Mouse (Mus musculus) monocyte, adult 2 months (primary cell): ENCODE results near the gene Mettl6.
A peak's percentile ranks its signal among the peaks of the same experiment; 100 is the strongest.

ENCODE experiments used
- DNase-seq, 2 experiments: peaks; one replicate each; pipeline ENCODE4 v3.0.0; 2022; ENCODE audit warnings: low spot score in 2 of 2, low read depth in 1 of 2

Mettl6 gene

GRCm38 (mm10) chr14:31494975-31495455 lies at the start of gene Mettl6:
TSS of gene Mettl6 (minus strand) at chr14:31495040.
- DNase-seq, result peak; percentile 75 to 81

DNA sequence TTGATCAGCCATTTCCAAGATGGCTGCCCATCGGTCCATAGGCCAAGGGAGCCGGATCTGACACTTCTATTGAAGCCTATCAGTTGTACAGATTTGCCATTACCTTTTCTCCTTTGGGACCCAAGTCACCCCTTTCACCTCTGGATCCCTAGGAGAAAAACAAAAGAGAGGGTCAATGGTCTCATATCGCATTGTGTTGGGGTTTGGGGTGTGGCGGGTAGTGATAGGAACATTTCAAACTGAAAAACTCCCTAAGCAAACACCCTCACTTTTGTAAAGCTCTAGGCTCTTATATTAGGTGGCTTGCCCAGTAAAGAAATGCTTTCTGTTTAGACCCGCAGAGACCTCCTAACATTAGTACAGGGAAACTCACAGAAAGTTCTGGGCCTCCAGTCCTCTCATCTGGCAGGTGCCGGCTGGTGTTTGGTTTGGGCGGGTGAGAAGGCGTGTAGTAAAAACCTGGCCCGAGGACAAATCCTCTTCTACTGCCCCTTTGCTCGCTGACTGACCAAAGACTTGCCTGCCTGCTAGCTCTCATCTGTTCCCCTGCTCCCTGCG lies 49.1 kb upstream of the Mettl6 start:
- no peak for DNase-seq

- no peak for DNase-seq
These were observed 42.5 kb upstream of the Mettl6 start for GRCm38 (mm10) chr14:31537298-31537697.

- DNase-seq, result no peak
These were observed 37.8 kb upstream of the Mettl6 start for GRCm38 (mm10) chr14:31532656-31533055.

GRCm38 (mm10) chr14:31531506-31532148 lies 36.8 kb upstream of the Mettl6 start:
- DNase-seq, result no peak

DNA sequence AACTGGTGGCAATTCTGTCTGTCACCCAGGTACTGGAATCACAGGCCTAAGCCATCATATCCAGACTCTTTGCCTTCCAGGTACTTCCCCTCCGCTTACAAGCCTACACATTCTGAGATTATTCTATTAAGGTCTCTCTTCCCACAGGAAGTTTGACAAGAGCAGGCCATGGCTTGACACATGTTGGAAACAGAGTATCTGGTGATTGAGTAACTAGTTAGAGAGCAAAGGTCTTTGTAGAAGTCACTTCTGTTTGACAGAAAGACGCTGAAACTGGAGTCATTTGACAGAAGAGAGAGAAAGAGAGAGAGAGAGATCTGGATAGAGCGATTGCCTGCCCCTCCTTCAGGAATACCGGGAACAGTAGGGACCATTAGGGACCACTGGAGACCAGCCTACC lies 36.0 kb upstream of the Mettl6 start:
- no peak for DNase-seq

GRCm38 (mm10) chr14:31525040-31525810 lies 30.4 kb upstream of the Mettl6 start:
- DNase-seq, result no peak

GRCm38 (mm10) chr14:31521318-31521717 lies 26.5 kb upstream of the Mettl6 start:
- no peak for DNase-seq

DNA sequence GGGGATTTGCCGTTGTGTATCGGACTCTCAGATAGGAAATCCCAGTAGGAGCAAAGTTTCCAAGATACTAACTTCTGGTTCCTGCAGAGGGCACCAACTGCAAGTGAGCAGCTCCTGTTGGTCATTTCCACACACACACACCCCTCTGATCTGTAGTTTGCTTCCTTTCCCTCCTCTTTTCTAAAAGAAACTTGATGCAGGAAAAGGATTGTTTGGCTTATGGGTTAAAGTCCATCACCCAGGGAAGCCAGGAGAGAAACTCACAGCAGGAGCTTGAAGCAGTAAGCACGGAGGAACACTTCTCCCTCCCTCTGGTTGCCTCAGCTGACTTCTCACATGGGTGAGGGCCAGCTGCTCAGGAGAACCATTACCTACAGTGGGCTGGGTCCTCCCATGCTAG lies 24.3 kb upstream of the Mettl6 start:
- DNase-seq, result no peak

- no peak for DNase-seq
These were observed 21.1 kb upstream of the Mettl6 start for GRCm38 (mm10) chr14:31515895-31516294.

DNA sequence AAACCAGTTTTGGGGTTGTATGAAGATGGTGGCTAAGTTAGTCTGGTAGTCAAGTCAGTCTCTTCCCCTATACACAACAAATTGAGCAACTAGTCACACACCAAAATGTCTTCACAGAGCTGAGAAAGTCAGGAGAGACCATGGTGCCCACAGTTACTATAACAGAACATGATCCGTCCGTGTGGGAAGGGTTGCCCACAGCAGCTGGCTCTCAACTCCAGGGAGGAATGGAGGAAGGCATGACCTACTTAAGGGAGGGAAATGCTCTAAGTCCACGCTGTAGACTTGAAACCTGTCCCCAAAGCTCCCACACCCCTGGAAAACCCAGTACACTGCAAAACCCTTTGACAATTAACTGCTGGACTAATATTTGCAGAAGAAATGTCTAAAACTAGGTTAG lies 15.5 kb upstream of the Mettl6 start:
- no peak for DNase-seq

- DNase-seq, result no peak
These were observed 15.1 kb upstream of the Mettl6 start for GRCm38 (mm10) chr14:31509911-31510310.

DNA sequence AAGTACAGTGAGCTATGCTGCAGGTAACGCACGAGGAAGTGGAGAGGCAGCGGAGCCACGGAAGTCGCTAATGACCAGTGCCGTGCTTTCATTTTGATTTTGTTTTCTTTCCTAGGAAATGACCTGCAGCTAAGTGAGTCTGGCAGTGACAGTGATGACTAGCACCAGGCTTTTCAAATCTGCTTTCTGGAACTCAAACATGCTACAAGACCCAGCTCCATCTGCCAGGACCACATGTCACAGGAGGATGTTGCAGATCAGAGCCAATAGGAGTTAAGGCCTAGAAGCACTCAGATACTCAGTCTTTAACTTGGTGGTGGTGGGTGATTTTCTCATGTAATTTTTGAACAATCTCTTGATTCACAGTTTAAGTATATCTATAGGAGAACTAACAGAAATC lies 11.6 kb upstream of the Mettl6 start:
- DNase-seq, result no peak

DNA sequence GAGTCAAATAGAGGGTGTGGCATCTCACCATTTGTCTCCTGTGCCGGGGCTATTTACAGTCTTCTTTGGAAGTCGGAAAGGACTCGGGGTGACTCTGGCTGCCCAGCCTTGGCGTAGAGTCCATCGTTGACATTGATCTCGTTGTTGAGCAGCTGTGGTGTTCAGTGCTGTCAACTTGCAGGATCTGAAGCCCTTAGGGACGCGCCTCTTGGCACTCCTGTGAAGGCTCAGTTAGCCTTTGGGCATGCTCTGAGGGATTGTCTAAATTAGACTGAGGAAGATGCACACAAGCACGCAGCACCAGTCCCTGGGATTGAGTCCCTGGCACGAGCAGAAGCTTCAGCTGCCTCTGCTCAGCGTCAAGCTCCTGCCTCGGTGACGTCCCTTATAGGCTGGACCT lies 8.6 kb upstream of the Mettl6 start:
- DNase-seq, result no peak

GRCm38 (mm10) chr14:31499526-31499925 lies 4.7 kb upstream of the Mettl6 start:
- DNase-seq, result no peak

DNA sequence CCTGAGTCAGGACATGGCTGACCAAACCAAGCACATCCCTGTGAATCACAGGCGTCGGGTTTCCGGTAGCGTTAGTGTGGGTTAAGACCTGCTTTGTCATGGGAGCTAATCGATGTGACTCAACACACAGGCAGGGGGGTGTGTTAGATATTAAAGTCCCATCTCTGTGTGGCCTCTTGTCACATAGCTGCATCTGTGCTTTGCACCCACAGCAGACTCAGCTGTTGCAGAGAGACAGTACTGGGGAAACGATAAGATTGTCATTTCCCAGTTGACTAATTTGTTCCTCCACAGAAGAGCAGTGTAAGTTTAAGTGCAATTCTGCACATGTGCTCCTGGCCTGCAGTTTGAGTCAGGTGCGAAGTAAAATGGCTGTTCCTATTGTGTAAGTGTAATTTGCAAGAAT lies 1.4 kb upstream of the Mettl6 start:
- DNase-seq, result peak in 1 of 2 experiments; percentile 37

GRCm38 (mm10) chr14:31495538-31495937 lies 698 bp upstream of the Mettl6 start:
- DNase-seq, result no peak

DNA sequence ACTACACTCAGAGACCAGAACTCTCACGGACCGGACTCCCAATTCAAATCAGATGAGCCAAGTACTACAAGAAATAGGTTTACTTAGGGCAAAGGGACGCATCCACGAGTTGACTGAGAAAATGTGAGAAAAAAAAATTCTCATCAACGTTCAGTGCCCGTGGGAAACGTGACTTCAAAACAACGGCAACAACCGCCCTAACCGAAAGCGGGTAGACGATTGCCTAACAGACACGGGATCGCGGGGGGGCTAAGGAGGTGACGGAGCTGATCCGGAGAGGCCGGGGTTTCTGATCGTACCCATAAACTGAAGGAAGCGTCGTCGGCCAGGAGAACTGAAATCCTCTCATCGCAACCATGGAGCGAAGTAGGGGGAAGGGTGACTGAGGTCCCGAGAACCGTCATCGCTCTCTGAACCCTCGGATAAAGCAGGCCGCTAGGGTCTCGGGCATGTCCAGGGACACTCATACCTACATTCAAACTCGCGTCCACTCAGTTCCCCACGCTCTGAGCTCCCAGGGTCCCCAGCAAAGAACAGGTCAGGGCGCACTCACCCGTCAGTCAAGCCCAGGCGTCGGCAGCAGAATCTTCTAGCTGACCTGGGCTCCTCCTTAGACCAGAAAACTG lies 378 bp downstream of the Mettl6 start, which contains the start of gene Eaf1:
Gene Eaf1, plus strand, starts transcription at position 51 of the 626 bp plus-strand sequence.
- peak in 1 of 2 experiments; percentile 51 for DNase-seq

- peak in 1 of 2 experiments; percentile 10 for DNase-seq
These were observed 939 bp downstream of the Mettl6 start for GRCm38 (mm10) chr14:31493901-31494300.

DNA sequence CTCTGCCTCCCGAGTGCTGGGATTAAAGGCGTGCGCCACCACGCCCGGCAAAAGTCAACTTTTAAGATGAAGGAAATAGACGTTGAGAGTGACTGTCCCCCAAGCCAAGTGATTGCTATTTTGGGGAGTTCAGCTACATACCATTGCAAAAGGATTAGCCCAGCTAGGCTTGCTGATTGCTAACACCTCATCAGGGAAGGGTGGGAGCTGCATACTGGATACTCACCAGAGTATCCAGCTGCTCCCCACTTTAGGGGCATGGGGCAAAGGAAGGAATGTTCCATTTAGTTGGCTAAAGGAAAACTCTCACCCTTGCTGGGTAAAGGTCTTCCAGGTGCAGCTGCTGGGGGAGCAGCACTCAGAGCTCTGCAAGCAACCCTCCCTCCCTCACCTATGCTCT lies 6.8 kb downstream of the Mettl6 start:
- no peak for DNase-seq

DNA sequence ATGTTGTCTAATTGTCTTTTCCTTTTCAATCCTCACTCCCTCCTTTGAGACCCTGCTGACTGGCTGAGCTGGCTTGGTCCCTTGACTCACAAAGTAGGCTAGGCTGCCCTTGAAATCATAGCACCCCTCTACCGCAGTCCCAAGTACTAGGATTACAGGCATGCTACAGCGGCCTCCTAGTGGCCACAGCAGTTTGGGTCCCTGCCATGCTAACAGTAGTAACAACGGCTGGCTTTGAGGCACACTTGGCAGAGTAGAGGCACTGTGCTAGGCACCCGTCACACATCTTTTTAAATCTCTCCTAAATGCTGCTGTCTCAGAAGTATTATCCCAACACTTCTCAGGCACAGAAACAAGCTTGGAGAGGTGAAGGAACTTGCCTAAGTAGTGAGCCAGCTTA lies 8.4 kb downstream of the Mettl6 start:
- no peak for DNase-seq

DNA sequence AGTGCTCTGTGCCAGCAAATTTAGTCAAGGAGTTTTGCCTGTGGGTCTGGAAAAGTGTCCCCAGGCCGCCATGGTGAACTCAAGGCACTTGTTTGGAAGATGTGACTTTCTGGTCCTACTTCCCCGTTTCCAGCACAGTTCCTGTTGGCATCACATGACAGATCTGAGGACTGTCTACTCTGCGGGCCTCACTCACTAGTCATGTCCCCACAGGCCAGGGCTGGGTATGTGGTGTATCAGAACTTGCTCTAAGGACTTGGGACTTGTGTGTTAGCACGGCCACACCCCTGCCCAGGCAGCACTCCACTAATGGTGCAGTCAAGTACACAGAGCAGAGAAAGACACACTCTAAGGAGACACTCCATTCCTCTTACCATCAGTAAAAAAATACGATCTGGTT lies 12.4 kb downstream of the Mettl6 start:
- peak in 1 of 2 experiments; percentile 9 for DNase-seq
